Mouse (Mus musculus) erythroblast, embryonic 14.5 days (primary cell): ENCODE measurements around the gene Wwox. TPM values are rescaled to one million over a fixed set of nuclear protein-coding genes. Genes with fewer than 3 reads are reported as not detected.

Experiments used
- H3K27me3 ChIP-seq: 2 replicates; pipeline ENCODE4 v1.6.1; 2012; ENCODE audit warnings: inconsistent platforms; ENCODE audit not compliant: control insufficient read depth
- H3K36me3 ChIP-seq: 2 replicates; pipeline ENCODE4 v1.6.1; 2012; ENCODE audit warnings: mild to moderate bottlenecking, inconsistent platforms; ENCODE audit not compliant: control insufficient read depth
- H3K4me1 ChIP-seq: 2 replicates; pipeline ENCODE4 v1.6.1; 2012; ENCODE audit warnings: inconsistent platforms; ENCODE audit not compliant: control insufficient read depth
- H3K4me3 ChIP-seq: replicated peaks from 2 replicates; pipeline ENCODE3; 2012; ENCODE audit warnings: moderate library complexity, mild to moderate bottlenecking, inconsistent platforms
- H3K9me3 ChIP-seq: 2 replicates; pipeline ENCODE4 v1.6.1; 2012; ENCODE audit warnings: low read length, inconsistent platforms, mixed read lengths; ENCODE audit not compliant: control insufficient read depth
- GATA1 ChIP-seq: IDR thresholded peaks from 2 replicates; pipeline ENCODE4 v1.6.1; 2012; ENCODE audit warnings: low read length, inconsistent platforms, mixed read lengths
- TAL1 ChIP-seq: IDR thresholded peaks from 3 replicates; pipeline ENCODE4 v1.6.1; 2012; ENCODE audit warnings: low read length, inconsistent platforms, mixed read lengths
- polyA plus RNA-seq: library from polyadenylated mRNA; stranded (reverse); fragments of >175 nt; gene quantifications from 2 replicates; pipeline ENCODE4 v1.2.3, GENCODE M21; 2012

The Wwox gene
- polyA plus RNA-seq, 1 experiment, result 0.18 TPM

GRCm38 (mm10) chr8:114579292-114579691 is 139.8 kb downstream of the Wwox start:
- H3K27me3 ChIP-seq, result no peaks in the 10 kb centered on the region
- TF ChIP-seq GATA1 (no peak), TAL1 (no peak)
- no peak overlapping the region for H3K4me3 ChIP-seq
- no peaks in the 10 kb centered on the region for H3K36me3 ChIP-seq
- no peaks in the 10 kb centered on the region for H3K4me1 ChIP-seq
- H3K9me3 ChIP-seq, result peaks cover 17% of the 10 kb centered on the region

- Histone ChIP-seq H3K9me3 (peaks cover 17% of the 10 kb centered on the region), H3K4me3 (no peak overlapping the region), H3K4me1 (no peaks in the 10 kb centered on the region), H3K36me3 (no peaks in the 10 kb centered on the region), H3K27me3 (no peaks in the 10 kb centered on the region)
- TF ChIP-seq GATA1 (no peak), TAL1 (no peak)
Observed at GRCm38 (mm10) chr8:114580684-114581083, 141.2 kb downstream of the Wwox start.

GRCm38 (mm10) chr8:114590336-114590867 is 150.9 kb downstream of the Wwox start:
- H3K9me3 ChIP-seq, result peaks cover 1% of the 10 kb centered on the region; the same call in 1 of the 2 replicates
- no peaks in the 10 kb centered on the region for H3K4me1 ChIP-seq
- no peak overlapping the region for H3K4me3 ChIP-seq
- no peaks in the 10 kb centered on the region for H3K27me3 ChIP-seq
- TF ChIP-seq GATA1 (no peak), TAL1 (no peak)
- H3K36me3 ChIP-seq, result no peaks in the 10 kb centered on the region

- H3K4me1 ChIP-seq, result no peaks in the 10 kb centered on the region
- no peaks in the 10 kb centered on the region for H3K36me3 ChIP-seq
- no peak for TF ChIP-seq TAL1
- TF ChIP-seq GATA1, result no peak
- H3K4me3 ChIP-seq, result no peak overlapping the region
- peaks cover 13% of the 10 kb centered on the region for H3K9me3 ChIP-seq
- no peaks in the 10 kb centered on the region for H3K27me3 ChIP-seq
Observed at GRCm38 (mm10) chr8:114591296-114592280, 152.1 kb downstream of the Wwox start.

GRCm38 (mm10) chr8:114593424-114594157 is 154.1 kb downstream of the Wwox start:
- no peak for TF ChIP-seq TAL1
- TF ChIP-seq GATA1, result no peak
- no peak overlapping the region for H3K4me3 ChIP-seq
- H3K9me3 ChIP-seq, result peaks cover 15% of the 10 kb centered on the region
- no peaks in the 10 kb centered on the region for H3K4me1 ChIP-seq
- H3K36me3 ChIP-seq, result no peaks in the 10 kb centered on the region
- H3K27me3 ChIP-seq, result no peaks in the 10 kb centered on the region

GRCm38 (mm10) chr8:114594811-114595210 is 155.4 kb downstream of the Wwox start:
- peaks cover 15% of the 10 kb centered on the region for H3K9me3 ChIP-seq
- no peaks in the 10 kb centered on the region for H3K27me3 ChIP-seq
- no peak for TF ChIP-seq GATA1
- no peak for TF ChIP-seq TAL1
- H3K4me3 ChIP-seq, result no peak overlapping the region
- H3K36me3 ChIP-seq, result no peaks in the 10 kb centered on the region
- H3K4me1 ChIP-seq, result no peaks in the 10 kb centered on the region

- H3K27me3 ChIP-seq, result no peaks in the 10 kb centered on the region
- no peaks in the 10 kb centered on the region for H3K36me3 ChIP-seq
- peaks cover 15% of the 10 kb centered on the region for H3K9me3 ChIP-seq
- TF ChIP-seq GATA1, result no peak
- H3K4me3 ChIP-seq, result no peak overlapping the region
- H3K4me1 ChIP-seq, result no peaks in the 10 kb centered on the region
Observed at GRCm38 (mm10) chr8:114599555-114599954, 160.1 kb downstream of the Wwox start.

- Histone ChIP-seq H3K4me1 (no peaks in the 10 kb centered on the region), H3K27me3 (no peaks in the 10 kb centered on the region), H3K36me3 (no peaks in the 10 kb centered on the region), H3K4me3 (no peak overlapping the region), H3K9me3 (peaks cover 15% of the 10 kb centered on the region)
- no peak for TF ChIP-seq GATA1
- no peak for TF ChIP-seq TAL1
Observed at GRCm38 (mm10) chr8:114600196-114600595, 160.7 kb downstream of the Wwox start.

GRCm38 (mm10) chr8:114603046-114603445 is 163.6 kb downstream of the Wwox start:
- no peaks in the 10 kb centered on the region for H3K9me3 ChIP-seq
- H3K4me1 ChIP-seq, result no peaks in the 10 kb centered on the region
- no peak for TF ChIP-seq TAL1
- no peak for TF ChIP-seq GATA1
- no peak overlapping the region for H3K4me3 ChIP-seq
- H3K36me3 ChIP-seq, result no peaks in the 10 kb centered on the region
- no peaks in the 10 kb centered on the region for H3K27me3 ChIP-seq
